Mouse (Mus musculus) lung, embryonic 15.5 days (tissue): ENCODE measurements around the gene Fpgs. TPM values are rescaled to one million over a fixed set of nuclear protein-coding genes. Genes with fewer than 3 reads are reported as not detected.
A peak's percentile ranks its signal among the peaks of the same experiment; 100 is the strongest.

ENCODE experiments used
- ATAC-seq: fragments of 200-750 bp; cut with Nextera tagmentation; 2 replicates; pipeline ENCODE4 v1.8.0; 2017; ENCODE audit warnings: moderate number of reproducible peaks, borderline replicate concordance; ENCODE audit not compliant: low FRiP score, low TSS enrichment; ENCODE audit errors: extremely low read depth
- H3K27ac ChIP-seq: fragments of 300-500 bp; sonication (generic); 2 replicates; pipeline ENCODE4 v1.5.1; 2015; ENCODE audit warnings: moderate library complexity, mild to moderate bottlenecking, inconsistent platforms
- H3K27me3 ChIP-seq: fragments of 300-500 bp; sonication (generic); 2 replicates; pipeline ENCODE4 v1.6.1; 2015; ENCODE audit warnings: inconsistent platforms
- H3K36me3 ChIP-seq: fragments of 300-500 bp; sonication (generic); 2 replicates; pipeline ENCODE4 v1.6.1; 2015; ENCODE audit warnings: inconsistent platforms
- H3K4me1 ChIP-seq: fragments of 300-500 bp; sonication (generic); 2 replicates; pipeline ENCODE4 v1.6.1; 2015; ENCODE audit warnings: inconsistent platforms
- H3K4me2 ChIP-seq: fragments of 300-500 bp; sonication (generic); 2 replicates; pipeline ENCODE4 v1.6.1; 2015; ENCODE audit warnings: inconsistent platforms, mild to moderate bottlenecking, moderate library complexity
- H3K4me3 ChIP-seq: fragments of 300-500 bp; sonication (generic); 2 replicates; pipeline ENCODE4 v1.5.1; 2015; ENCODE audit warnings: mild to moderate bottlenecking, inconsistent platforms
- H3K9ac ChIP-seq: fragments of 300-500 bp; sonication (generic); 2 replicates; pipeline ENCODE4 v1.6.1; 2015; ENCODE audit warnings: inconsistent platforms
- H3K9me3 ChIP-seq: fragments of 300-500 bp; sonication (generic); 2 replicates; pipeline ENCODE4 v1.6.1; 2016; ENCODE audit warnings: inconsistent platforms
- WGBS: fragments of 180-500 bp; shearing (Covaris S2); methylation state at CpG from one replicate; pipeline ENCODE4 v1.1.7; 2015; 5-methylcytosine and 5-hydroxymethylcytosine counted together
- polyA plus RNA-seq: library from polyadenylated mRNA; unstranded; fragments of >200 nt; fragmentation: Nextera tagmentation; extraction: Ambion mirVana; gene quantifications from 2 replicates; pipeline ENCODE4 v1.2.1, GENCODE M21; 2015

Gene Fpgs
- polyA plus RNA-seq, 1 experiment from 2014 or later, result 28.6 TPM

DNA sequence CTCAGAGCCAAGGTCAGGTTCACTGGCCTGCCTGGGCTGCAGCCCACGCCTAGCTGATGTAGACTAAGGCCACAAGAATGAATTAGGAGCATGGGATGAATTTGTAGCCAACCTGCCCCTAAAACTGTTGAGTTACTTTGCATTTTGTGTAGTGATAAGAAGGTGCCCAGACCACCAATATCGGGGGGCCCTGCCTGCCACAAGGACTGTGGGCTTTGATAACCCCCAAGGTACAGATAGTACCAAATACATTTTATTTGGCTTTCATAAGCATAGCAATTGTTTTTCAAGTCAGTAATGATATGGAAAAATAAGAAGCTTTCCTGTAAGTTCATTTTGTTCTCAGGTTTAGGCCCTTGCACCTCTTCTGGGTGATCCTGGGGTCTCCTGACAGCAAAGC is 45.1 kb downstream of the Fpgs start:
- no peak overlapping the region; the same call in 1 of the 2 replicates for H3K27ac ChIP-seq
- no peaks in the 10 kb centered on the region for H3K9me3 ChIP-seq
- peaks cover 17% of the 10 kb centered on the region for H3K36me3 ChIP-seq
- no peak overlapping the region for H3K9ac ChIP-seq
- H3K4me3 ChIP-seq, result no peak overlapping the region
- no peak for ATAC-seq
- WGBS, result 97% methylated on average over 2 of the region's 2 CpGs
- no peak overlapping the region for H3K4me2 ChIP-seq
- H3K27me3 ChIP-seq, result no peaks in the 10 kb centered on the region
- peaks cover 42% of the 10 kb centered on the region for H3K4me1 ChIP-seq

DNA sequence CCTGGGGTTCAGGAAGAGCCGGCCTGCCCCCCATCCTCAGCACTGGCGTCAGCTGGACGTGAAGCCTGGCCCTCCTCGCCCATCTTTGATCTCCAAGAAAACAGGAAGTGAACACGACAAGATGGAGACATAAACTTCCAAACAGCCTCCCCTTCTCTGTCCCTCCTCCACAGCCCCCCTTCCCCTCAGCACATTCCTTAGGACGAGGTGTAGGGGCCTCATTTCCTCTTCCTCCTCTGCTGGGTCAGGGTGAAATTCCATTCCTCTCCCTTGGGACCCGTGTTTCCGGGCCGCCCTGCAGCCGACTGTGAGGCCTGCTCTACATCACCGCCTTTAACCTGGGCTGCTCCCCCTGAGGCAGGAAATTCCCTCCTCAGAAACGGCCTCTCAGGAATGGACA is 48.1 kb downstream of the Fpgs start:
- H3K9ac ChIP-seq, result no peak overlapping the region
- H3K4me2 ChIP-seq, result no peak overlapping the region
- H3K9me3 ChIP-seq, result no peaks in the 10 kb centered on the region
- H3K36me3 ChIP-seq, result peaks cover 17% of the 10 kb centered on the region
- H3K27me3 ChIP-seq, result no peaks in the 10 kb centered on the region
- peaks cover 36% of the 10 kb centered on the region for H3K4me1 ChIP-seq
- peak overlapping the region; percentile 81 for H3K27ac ChIP-seq
- peak; percentile 71 for ATAC-seq
- 27% methylated on average over 12 of the region's 12 CpGs for WGBS
- no peak overlapping the region for H3K4me3 ChIP-seq

DNA sequence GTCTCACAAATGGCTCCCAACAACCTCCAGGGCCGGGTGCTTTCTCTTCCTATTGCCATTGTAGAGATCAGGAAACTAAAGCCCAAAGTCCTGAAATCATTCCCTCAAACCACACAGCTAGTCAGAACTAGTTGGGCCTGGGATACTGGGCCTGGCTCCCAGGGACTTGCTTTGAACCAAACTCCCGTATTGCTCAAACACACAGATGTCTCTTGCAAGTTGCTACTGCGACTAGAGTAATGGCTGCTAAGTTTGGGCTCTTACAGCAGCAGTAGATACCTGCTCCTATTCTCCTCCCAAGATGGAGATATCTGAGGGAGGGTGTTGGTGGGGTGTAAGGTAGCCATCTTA is 48.6 kb downstream of the Fpgs start:
- H3K9ac ChIP-seq, result no peak overlapping the region
- H3K4me2 ChIP-seq, result no peak overlapping the region
- H3K27me3 ChIP-seq, result no peaks in the 10 kb centered on the region
- no peak for ATAC-seq
- H3K27ac ChIP-seq, result peak overlapping the region; percentile 81
- H3K9me3 ChIP-seq, result no peaks in the 10 kb centered on the region
- H3K4me3 ChIP-seq, result no peak overlapping the region
- H3K4me1 ChIP-seq, result peaks cover 34% of the 10 kb centered on the region
- H3K36me3 ChIP-seq, result peaks cover 17% of the 10 kb centered on the region
- 61% methylated on average over 3 of the region's 3 CpGs for whole genome bisulfite sequencing

DNA sequence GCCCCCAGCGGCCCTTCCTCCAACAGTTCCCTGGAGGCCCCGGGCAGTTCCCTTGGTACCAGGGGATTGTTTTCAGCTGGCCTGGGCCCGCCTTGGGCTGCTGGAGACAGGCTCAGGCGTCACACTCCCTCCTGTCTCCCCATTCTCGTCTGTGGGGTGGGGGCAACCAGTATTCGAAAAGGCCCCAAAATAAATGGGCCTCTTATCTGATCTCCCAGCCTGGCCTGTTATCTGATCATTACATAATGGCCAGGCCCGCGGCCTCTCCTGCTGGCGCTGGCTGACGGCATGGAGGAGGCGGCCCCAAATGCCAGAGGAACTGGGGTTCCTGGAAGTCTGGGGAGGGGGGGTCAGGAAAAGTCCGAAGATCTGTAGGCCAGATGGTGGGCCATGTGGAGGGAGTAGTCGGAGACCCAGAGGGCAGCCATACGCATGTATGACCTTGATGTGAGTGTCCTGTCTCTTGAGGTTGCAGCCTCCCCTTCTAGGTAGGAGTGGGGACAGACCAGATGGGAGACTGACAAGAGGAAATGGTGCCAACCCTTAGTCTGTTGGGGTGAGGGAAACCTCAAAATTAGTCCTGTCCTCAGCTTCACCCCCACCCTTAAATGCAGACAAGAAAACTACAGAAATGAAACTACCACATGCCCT is 49.1 kb downstream of the Fpgs start:
- peak overlapping the region; percentile 81 for H3K27ac ChIP-seq
- no peak overlapping the region for H3K4me3 ChIP-seq
- H3K36me3 ChIP-seq, result peaks cover 17% of the 10 kb centered on the region
- 0 out of 2 replicates have a peak, but pooled peaks have one; percentile 29 for ATAC-seq
- H3K27me3 ChIP-seq, result no peaks in the 10 kb centered on the region
- 42% methylated on average over 14 of the region's 14 CpGs for WGBS
- H3K4me1 ChIP-seq, result peaks cover 34% of the 10 kb centered on the region
- 0 out of 2 replicates have a peak overlapping the region, but pooled peaks have one; percentile 8 for H3K4me2 ChIP-seq
- H3K9ac ChIP-seq, result no peak overlapping the region
- H3K9me3 ChIP-seq, result no peaks in the 10 kb centered on the region

DNA sequence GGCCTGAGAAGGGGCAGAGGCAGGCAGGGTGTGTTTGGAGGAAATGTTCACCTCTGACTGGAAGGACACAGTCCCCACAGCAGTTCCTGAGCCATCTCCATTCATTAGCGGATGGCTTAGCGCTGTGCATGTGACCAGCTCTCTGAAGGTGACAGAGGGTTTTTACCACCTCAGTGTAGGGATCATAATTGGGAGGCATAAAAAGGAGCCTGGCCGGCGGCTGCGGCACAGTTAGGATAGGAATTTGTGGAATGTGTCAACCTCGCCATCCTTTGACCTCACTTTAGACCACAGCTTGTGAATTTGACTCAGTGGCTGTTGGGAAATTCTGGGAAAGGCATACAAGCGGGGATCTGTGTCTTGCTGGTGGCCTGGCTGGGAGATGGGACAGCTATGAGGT is 50.2 kb downstream of the Fpgs start:
- H3K9me3 ChIP-seq, result no peaks in the 10 kb centered on the region
- ATAC-seq, result no peak
- no peak overlapping the region for H3K4me3 ChIP-seq

DNA sequence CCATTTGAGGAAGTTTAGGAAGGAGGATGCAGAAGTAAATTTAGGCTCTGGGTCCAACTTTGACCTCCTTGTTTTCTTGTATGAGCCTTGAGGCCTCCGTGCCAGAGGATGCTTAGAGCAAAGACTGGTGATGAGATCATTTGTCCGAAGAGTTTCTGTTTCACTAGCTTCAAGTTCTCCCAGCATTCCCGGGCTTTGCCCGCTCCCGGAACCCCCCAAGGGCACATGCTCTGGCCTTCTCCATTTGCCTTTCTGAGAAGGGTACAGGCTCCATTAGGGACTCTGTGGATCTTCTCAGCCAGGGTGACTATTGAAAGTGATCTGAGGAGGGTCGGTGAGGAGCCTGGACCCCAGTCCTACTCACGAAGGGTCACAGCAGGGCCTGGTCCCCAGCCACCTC is 56.6 kb downstream of the Fpgs start:
- Histone ChIP-seq H3K4me3 (peak overlapping the region; percentile 51), H3K9ac (peak overlapping the region; percentile 54; the same call in 1 of the 2 replicates), H3K27ac (peak overlapping the region; percentile 89), H3K27me3 (no peaks in the 10 kb centered on the region), H3K4me1 (peaks cover 37% of the 10 kb centered on the region), H3K9me3 (no peaks in the 10 kb centered on the region), H3K36me3 (no peaks in the 10 kb centered on the region), H3K4me2 (peak overlapping the region; percentile 52)
- ATAC-seq, result no peak
- 74% methylated on average over 7 of the region's 7 CpGs for WGBS

More for the DNA sequence above, 50.2 kb downstream of the Fpgs start:
- Histone ChIP-seq H3K27me3 (no peaks in the 10 kb centered on the region), H3K4me2 (peak overlapping the region; percentile 19; the same call in 1 of the 2 replicates), H3K4me1 (peaks cover 39% of the 10 kb centered on the region), H3K27ac (peak overlapping the region; percentile 81), H3K36me3 (peaks cover 9% of the 10 kb centered on the region), H3K9ac (no peak overlapping the region)
- 20% methylated on average over 7 of the region's 7 CpGs for WGBS

DNA sequence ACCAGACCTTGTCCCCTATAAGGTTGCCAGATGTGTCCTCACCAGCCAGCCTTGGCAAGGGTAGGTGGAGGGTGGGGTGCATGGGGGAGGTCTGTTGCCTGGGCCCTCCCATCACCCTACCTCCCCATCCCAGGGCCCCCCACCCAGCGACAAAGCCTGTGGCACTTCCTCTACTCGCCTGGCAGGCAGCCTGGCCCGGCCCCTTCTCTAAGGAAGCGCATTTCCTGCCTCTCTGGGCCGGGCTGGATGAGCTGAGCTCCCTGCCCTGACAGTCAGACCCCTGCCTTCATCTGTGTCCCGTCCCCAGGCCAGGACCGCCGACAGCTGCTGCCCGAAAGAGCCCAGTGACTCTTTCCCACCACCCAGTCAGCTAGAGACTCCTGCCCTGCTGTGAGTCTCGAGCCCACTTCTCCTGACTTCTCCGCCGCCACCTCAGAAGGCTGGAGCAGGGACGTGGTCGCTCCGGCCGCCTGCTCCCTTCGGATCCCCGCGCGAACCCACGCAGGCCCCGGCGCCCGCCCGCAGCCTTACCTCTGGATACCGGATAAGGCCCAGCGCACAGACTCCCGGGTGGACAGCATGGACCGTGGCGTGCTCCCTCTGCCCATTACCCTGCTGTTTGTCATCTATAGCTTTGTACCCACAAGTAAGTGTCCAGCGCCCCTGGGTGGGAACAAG is 57.4 kb downstream of the Fpgs start, which contains the start of gene Eng:
TSS of gene Eng (plus strand) at position 217 of the 678 bp plus-strand sequence.
- H3K9me3 ChIP-seq, result no peaks in the 10 kb centered on the region
- peak; percentile 88 for ATAC-seq
- H3K27ac ChIP-seq, result peak within 1 kb of the TSS; percentile 89
- peak within 1 kb of the TSS; percentile 52 for H3K4me2 ChIP-seq
- peak within 1 kb of the TSS; percentile 54 for H3K9ac ChIP-seq
- 40% methylated on average over 31 of the region's 31 CpGs for WGBS
- H3K27me3 ChIP-seq, result no peaks in the 10 kb centered on the region
- H3K4me3 ChIP-seq, result peak within 1 kb of the TSS; percentile 51
- no peaks in the 10 kb centered on the region for H3K36me3 ChIP-seq
- peaks cover 38% of the 10 kb centered on the region for H3K4me1 ChIP-seq

DNA sequence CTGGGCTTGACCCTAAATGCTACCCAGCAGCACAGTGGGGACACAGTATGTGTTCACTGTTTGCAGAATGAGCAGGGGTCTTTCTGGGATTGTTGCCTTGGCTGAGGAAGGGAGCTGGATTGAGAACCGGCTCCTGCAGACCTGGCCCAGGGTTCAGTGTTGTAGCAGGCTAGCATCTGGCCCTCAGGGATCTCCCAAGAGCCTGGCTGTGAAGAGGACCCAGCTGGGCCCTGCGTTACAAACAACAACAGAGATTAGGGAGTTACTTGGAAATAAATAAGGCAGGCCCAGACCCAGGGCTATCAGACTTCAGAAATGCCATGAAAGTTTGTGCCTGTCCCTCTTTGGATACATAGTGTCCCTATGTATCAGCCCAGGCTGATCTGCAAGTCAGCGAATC is 58.3 kb downstream of the Fpgs start:
- Histone ChIP-seq H3K4me3 (no peak overlapping the region), H3K9ac (no peak overlapping the region), H3K27me3 (no peaks in the 10 kb centered on the region), H3K27ac (peak overlapping the region; percentile 89), H3K9me3 (no peaks in the 10 kb centered on the region), H3K36me3 (no peaks in the 10 kb centered on the region), H3K4me1 (peaks cover 41% of the 10 kb centered on the region), H3K4me2 (no peak overlapping the region)
- no peak for ATAC-seq
- 65% methylated on average over 3 of the region's 3 CpGs for WGBS

DNA sequence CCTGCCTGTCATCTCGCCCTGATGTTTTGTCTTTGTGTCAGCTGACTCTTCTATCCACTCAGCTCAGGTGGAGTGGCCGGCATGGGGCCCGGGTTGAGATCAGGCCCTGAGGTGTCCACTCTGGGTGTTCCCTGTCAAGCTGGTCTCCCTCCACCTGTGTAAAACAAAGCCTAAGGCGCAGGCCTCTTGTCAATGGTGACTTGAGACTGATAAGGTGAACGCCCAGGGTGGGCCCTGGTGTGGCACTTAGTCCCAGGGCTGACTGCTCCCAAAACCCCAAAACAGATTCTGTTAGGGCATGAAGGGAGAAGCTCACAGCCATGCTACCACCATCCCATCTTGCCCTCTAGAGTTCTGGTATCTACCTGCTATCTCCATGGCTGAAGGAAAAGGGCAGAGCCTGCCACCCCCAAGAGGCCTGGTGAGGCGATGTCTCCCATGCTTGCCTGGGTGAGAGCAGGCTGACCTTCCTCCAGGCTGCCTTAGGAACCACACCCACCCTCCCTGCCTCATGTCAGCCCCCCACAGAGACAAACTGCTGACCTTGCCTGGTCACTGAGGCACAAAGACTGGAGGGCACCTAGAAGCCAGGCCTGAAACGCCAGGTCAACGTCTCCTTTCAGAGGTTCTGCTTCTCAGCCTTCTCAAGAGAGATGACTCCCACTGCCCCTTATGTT is 59.0 kb downstream of the Fpgs start:
- H3K9me3 ChIP-seq, result no peaks in the 10 kb centered on the region
- H3K4me2 ChIP-seq, result no peak overlapping the region
- no peak overlapping the region for H3K9ac ChIP-seq
- no peak overlapping the region for H3K4me3 ChIP-seq
- 70% methylated on average over 8 of the region's 8 CpGs for WGBS
- H3K27me3 ChIP-seq, result no peaks in the 10 kb centered on the region
- no peak overlapping the region for H3K27ac ChIP-seq
- H3K36me3 ChIP-seq, result no peaks in the 10 kb centered on the region
- ATAC-seq, result no peak
- H3K4me1 ChIP-seq, result peaks cover 45% of the 10 kb centered on the region

DNA sequence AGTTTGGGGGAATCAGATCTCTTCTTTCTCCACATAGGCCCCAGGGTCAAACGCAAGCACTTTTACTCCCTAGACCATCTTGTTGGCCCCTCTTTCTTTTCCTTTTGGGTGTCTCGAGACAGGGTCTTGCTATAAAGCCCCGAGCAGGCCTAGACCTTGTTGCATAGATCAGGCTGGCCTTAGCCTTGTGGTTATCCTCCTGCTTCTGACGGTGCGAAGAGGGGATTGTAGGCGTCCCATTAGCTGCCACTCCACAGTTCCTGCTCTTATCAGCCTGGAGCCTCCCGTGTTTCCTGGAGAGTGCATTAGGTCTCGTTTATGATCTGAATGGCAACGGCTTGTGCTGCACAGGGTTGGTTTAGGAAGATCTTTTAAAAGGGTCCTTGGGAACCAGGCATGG is 59.9 kb downstream of the Fpgs start:
- Histone ChIP-seq H3K36me3 (no peaks in the 10 kb centered on the region), H3K27ac (no peak overlapping the region), H3K27me3 (no peaks in the 10 kb centered on the region), H3K9ac (no peak overlapping the region), H3K4me1 (peaks cover 43% of the 10 kb centered on the region), H3K9me3 (no peaks in the 10 kb centered on the region), H3K4me2 (no peak overlapping the region), H3K4me3 (no peak overlapping the region)
- 46% methylated on average over 9 of the region's 9 CpGs for WGBS
- no peak for ATAC-seq

DNA sequence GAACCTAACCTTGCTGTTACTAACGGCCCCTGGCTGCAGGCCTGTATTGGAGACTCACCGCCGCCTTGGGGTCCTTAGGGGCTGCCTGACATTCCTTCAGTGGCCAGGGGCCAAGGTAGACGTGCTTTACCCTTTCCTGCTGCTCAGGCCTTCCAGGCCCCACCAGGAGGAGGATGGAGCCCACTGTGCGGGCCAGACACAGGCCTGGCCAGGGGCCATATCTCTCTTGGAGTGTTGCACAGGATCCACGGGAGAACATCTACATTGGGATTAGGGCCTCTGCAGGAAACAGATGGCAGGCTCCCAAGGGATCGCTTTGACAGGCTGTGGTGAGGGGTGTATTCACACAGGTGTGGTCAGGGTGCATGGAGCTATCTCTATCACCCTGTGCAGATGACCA is 61.1 kb downstream of the Fpgs start:
- peak overlapping the region; percentile 17; the same call in 1 of the 2 replicates for H3K27ac ChIP-seq
- no peak for ATAC-seq
- peaks cover 40% of the 10 kb centered on the region for H3K4me1 ChIP-seq
- H3K9ac ChIP-seq, result no peak overlapping the region
- no peak overlapping the region for H3K4me3 ChIP-seq
- H3K9me3 ChIP-seq, result no peaks in the 10 kb centered on the region
- 54% methylated on average over 7 of the region's 7 CpGs for WGBS
- H3K4me2 ChIP-seq, result no peak overlapping the region
- H3K36me3 ChIP-seq, result no peaks in the 10 kb centered on the region
- H3K27me3 ChIP-seq, result no peaks in the 10 kb centered on the region

DNA sequence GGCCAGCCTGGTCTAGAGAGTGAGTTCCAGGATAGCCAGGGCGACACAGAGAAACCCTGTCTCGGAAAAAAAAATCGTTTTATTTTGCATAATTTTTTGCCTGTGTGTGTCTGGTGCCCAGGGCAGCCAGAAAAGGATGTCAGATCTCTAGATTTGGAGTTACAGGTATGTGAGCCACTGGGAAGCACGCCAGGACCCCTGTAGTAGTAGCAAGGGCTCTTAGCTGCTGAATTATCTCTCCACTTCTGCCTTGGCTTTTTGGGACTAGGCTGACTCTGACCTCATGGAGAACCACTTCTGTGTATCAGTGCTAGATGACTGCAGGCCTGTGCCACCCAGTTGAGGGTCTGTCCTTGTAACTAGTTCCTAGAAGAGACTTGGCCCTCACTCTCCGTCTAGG is 62.1 kb downstream of the Fpgs start:
- H3K27me3 ChIP-seq, result no peaks in the 10 kb centered on the region
- no peaks in the 10 kb centered on the region for H3K36me3 ChIP-seq
- H3K4me2 ChIP-seq, result no peak overlapping the region
- H3K9me3 ChIP-seq, result no peaks in the 10 kb centered on the region
- peaks cover 45% of the 10 kb centered on the region for H3K4me1 ChIP-seq
- no peak overlapping the region for H3K4me3 ChIP-seq
- 69% methylated on average over 5 of the region's 5 CpGs for WGBS
- no peak for ATAC-seq
- H3K9ac ChIP-seq, result no peak overlapping the region
- H3K27ac ChIP-seq, result no peak overlapping the region
